Mouse (Mus musculus): Measurements from ENCODE around the gene Slf2.

DNA sequence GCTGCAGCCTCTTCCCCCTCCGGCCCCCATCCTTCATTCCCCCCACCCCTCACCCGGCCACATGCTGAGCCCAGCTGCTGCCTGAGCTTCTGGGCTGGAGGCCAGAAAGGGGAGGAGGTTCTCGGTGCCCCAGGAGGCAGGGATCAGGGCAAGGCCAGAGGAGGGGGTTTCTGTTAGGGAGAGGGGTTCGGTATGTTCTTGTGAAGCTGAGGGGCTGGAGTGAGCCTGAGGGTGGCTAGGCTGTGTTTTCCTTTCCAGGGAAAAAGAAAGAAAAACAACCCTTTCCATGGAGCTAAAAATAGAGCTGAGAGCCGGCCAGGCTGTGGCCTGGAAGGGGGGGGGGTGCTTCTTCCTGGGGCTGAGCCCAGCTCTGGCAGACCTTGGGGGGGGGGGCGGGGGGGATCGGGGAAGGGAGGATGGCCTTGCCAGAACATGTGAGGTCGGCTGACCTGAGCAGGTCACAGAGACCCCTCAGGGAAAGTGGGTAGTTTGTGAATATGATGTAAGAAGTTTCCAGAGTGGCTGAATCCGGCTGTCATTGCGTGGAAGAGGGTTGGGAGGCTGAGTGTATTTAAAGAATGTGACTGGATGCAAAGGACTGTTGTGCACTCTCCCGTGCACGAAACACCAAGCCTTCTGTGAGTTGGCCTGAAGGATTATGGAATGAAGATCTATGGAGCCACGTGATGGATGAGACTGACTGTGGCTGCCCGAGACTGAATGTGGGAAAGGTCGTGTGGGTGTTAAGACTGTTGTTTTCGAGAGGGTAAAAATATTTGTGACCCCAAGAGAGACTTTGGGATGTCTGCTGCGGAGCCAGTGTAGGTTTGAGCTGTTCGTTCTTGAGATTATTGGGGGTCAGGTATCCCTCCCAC, 85.6 kb downstream of the Slf2 start:
- TF ChIP-seq CTCF (IDR thresholded peaks at IDR 0.05; ENCODE audit: borderline replicate concordance, extremely low read depth, insufficient read depth, insufficient read length) (no peak), POLR2A (IDR thresholded peaks at IDR 0.05; ENCODE audit: borderline replicate concordance, extremely low read depth, insufficient read depth, insufficient read length, poor library complexity, severe bottlenecking) (no peak)
